Mouse (Mus musculus) cerebellum, adult 2 months (tissue): ENCODE data around the gene Zfp317. TPM values are rescaled to one million over a fixed set of nuclear protein-coding genes. Genes with fewer than 3 reads are reported as not detected.

Source experiments
- polyA plus RNA-seq: library from polyadenylated mRNA; depleted of rRNA; stranded (reverse); fragments of >200 nt; gene quantifications from 2 replicates; pipeline ENCODE4 v1.2.3, GENCODE M21; 2012; rRNA removed

Gene Zfp317
- polyA plus RNA-seq, 1 experiment = 25.8 TPM

Other genes starting within 250 kb of the Zfp317 start
- gene Olfr847, start 243.4 kb upstream of the Zfp317 start, polyA plus RNA-seq = not detected in 2 replicates
- not detected in 2 replicates for gene Olfr849, start 181.8 kb upstream of the Zfp317 start, polyA plus RNA-seq
- not detected in 2 replicates for gene Olfr850, start 143.9 kb upstream of the Zfp317 start, polyA plus RNA-seq
- not detected in 2 replicates for gene Olfr851, start 128.8 kb upstream of the Zfp317 start, polyA plus RNA-seq
- not detected in 2 replicates for gene Olfr853, start 81.0 kb upstream of the Zfp317 start, polyA plus RNA-seq
- not detected in 2 replicates for gene Olfr854, start 54.7 kb upstream of the Zfp317 start, polyA plus RNA-seq
- gene Olfr855, start 39.5 kb upstream of the Zfp317 start, polyA plus RNA-seq = not detected in 2 replicates
- 0.20 TPM in 1 of 2 replicates, not detected in the other for gene Olfr857, start 87.3 kb downstream of the Zfp317 start, polyA plus RNA-seq
- not detected in 2 replicates for gene Olfr58, start 158.2 kb downstream of the Zfp317 start, polyA plus RNA-seq
- gene Olfr859, start 182.8 kb downstream of the Zfp317 start, polyA plus RNA-seq = not detected in 2 replicates
- not detected in 2 replicates for gene Olfr860, start 227.6 kb downstream of the Zfp317 start, polyA plus RNA-seq